Mouse (Mus musculus) CD8-positive naive resting alpha-beta T cell, adult 2 months (primary cell): ENCODE measurements around the gene Sema3g.
A peak's percentile ranks its signal among the peaks of the same experiment; 100 is the strongest.

Source experiments
- DNase-seq, 2 experiments: peaks; one replicate each; pipeline ENCODE4 v3.0.0; 2022; ENCODE audit warnings: low read depth in 2 of 2, low spot score in 2 of 2

Gene Sema3g

DNA sequence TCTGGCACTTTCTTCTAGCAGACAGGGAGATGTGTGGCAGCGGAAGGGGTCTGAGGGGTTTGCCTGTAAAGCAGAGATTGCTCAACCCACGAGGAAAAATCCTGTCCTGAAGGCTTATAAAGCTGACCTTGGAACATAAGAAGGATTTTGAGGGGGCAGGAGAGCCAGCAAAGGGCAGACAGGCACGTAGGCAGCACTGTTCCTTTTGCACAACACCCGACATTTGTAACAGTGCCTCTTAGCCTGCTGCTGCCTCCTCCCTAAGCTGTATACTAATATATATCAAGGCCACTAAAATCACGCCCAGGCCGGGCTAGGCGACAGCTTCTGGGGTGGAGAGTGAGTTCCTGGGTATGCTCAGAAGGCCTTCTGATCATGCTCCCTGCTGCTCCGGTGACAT, 12.8 kb downstream of the Sema3g start:
- no peak for DNase-seq

DNA sequence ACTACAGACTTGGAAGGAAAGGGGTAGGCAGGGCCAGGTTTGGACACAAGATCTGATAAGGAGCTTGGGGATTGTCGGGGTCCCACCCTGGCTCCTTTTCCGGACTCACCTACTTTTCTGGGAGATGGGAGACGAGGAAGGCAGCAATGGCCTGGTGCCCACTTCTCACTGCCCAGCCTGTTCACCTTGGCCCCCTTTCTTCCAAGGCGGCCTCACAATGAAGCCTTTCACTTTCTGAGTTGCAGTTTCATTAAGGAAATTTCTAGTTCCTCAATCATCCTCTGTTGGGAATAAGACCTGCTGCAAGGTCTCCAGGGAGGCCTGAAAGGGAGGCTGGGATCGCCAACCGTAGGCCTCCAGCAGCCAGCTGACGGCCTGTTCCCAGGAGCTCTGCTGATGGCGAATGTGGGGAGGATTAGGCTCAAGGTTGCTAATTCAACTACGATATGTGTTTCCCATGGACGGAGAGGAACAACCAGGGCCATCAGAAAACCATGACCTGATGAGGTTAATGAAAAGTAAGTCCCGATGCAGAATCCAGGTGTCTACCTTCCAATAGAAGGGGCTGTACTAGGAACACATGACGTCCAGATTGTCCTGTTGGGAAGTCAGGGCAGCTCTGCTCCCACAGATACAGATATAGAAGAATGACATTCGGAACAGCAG, 14.9 kb downstream of the Sema3g start:
- no peak for DNase-seq

DNA sequence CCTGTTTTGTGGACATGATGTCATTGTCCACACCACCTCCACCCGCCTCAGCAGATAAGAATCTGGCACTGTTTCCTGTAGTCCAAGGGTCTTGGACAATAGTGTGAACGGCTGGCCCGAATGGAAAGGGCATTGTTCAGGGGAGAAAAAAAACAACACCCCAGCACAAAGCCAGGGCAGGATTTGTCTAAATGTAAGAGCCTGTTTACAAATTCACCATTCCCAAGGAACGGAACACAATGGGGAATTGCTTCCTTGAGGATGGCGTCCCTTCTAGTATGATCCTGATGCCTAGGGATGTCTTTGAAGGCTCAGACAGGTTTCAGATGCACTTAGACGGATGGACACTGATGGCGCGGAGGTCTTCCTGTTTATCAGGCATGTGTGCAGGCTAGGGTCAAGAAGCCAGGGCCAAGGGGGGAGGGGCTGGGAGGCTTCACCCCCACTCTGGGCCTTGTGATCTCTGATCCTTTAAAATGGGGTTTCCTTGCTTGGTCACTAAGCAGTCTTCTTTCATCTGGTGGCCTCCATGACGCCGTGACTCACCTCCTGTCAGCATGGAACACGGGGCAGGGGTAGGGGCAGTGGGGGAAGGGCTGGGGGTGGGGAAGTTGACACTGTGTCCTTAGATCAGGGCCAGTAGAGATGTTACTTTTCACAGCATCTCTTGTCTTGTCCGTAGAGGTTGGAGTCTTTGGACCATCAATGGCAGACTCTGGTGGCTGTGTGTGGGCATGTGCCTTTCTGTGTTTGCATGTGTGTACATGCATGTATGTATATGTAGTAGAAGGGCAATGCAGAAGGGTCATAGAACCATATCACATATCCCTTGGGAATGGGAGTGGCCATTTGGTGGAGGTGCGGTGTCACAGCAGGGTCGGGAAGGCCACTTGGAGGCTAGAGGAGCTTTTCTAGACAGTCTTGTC, 15.7 kb downstream of the Sema3g start:
- no peak for DNase-seq

DNA sequence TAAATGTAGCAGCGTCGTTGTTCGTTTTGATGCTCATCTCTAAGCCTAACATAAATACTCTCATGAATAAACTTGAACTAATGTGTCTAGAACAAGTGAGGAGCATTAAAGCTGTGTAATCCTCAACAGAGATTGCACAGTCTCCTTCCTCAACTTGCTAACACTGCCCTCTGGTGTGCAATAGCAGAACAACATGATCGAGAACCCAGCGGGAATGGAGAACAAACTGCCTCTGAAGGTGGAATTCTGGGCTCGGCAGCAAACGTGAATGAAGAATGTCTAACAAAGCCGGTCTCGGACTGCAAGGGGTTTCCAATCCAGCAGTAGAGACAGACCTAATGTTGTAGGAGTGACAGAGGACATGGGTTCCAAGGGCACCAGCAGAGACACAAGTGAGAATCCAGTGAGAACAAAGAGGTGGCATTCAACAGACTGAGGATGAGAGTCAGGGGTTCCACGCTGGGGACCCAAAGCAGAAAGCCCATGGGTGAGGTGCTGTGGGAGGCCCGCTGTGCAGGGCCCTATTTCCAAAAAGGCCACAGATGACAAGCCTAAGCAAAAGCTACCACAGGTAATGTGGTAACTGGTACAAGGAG, 16.4 kb downstream of the Sema3g start:
- peak; percentile 42 to 72 for DNase-seq

DNA sequence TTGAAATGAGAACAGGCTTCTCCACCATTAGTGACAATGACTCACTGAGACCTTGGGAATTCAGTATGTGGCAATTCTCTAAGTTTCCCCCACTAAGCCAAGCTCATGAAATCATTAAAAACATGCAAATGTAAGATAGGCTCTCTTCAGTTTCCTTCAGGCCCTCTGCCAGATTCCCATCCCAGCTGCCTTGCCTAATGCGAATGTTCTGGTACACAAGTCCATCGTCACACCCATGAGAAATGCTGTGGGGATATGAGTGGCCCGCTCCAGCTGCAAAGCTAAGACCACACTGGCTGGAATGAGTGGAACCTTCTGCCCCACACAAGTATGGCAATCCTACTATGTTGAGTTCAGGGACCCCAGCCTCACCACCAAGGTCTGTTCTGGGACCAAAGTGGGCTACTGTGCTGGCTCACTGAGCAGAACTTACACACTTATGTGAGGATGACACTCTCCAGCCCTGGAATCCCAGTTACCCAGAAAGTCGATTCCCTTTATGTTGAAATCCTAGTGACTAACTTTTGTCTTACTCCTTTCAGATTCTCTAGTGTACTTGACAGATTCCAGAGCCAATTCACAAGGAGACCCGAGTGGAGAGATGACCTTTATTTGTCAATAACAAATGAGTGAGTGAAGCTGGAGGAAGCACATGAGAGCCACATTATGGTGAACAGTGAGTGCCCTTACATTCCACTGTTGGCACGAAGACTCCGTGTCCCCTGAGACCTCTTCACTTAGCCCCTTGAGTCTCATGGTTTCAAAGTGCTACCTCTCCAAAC, 19.6 kb downstream of the Sema3g start:
- no peak for DNase-seq

DNA sequence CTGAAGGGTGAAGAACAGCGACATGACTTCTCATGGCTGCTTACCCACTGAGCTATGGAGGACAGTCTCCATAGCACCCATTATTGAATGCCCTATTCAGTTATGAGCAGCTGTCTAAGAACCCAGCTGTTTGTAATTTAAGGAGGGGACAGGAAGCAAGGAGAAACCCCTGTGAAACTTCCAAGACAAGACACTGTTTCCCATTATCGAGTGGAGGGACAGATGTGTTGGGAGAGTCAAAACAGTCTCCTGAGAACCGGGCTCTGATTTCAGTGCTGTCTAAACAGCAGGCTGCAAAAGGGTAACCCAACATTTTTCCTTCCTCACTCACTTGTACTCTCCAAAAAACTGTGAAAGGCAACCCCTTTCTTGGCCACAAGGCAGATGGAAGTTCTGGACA, 22.9 kb downstream of the Sema3g start:
- DNase-seq: no peak

DNA sequence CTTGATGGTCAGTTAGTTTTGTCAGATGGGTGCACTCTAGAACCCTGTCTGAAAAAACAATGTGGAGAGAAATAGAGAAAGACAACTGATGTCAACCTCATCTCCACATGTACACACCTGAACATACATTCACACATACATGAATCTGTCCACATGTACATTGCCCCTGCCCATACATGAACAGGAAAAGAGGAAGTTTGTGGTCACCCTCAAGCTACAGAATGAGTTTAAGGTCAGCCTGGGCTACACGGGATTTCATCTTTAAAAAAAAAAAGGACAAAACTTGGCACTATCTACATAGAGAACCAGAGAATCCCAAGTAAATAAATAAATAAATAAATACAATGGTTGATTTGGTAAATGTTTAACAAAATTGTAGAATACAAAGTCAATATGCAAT, 27.1 kb downstream of the Sema3g start:
- DNase-seq: no peak

DNA sequence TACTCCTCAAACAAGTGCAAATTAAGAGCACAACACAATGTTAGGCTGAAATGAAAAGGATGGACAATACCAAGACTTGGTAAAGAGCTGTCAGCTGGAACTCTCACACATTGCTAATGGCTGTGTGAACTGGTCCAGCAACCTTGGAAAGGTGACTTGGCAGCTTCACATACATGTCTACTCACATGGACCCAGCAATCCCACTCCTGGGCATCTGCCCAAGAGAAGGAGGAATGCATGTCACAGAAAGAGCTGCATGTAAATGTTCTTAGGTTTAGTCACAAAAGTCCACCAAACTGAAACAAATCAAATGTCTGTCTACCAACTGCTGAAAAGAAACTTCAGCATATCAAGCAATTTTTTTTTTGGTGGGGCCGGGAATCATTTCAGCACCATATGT, 28.3 kb downstream of the Sema3g start:
- DNase-seq: no peak

DNA sequence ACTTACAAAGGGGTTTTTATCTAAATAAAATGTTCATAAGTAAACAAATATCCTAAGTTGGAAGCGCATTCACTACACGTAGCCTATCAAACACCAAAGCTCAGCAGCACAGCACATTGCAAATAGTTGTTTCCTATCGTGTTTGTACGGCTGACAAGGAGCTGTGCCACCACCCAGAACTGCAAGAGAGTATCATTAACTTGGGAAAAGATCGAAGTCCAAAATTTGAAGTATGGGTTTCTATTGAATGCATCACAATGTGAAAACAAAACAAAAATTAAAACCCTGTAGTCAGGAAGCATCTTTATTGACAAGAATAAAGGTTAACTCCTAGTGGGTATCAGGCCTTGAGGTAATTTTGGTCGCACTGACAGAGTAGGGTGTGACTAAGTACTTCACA, 30.7 kb downstream of the Sema3g start:
- no peak for DNase-seq

DNA sequence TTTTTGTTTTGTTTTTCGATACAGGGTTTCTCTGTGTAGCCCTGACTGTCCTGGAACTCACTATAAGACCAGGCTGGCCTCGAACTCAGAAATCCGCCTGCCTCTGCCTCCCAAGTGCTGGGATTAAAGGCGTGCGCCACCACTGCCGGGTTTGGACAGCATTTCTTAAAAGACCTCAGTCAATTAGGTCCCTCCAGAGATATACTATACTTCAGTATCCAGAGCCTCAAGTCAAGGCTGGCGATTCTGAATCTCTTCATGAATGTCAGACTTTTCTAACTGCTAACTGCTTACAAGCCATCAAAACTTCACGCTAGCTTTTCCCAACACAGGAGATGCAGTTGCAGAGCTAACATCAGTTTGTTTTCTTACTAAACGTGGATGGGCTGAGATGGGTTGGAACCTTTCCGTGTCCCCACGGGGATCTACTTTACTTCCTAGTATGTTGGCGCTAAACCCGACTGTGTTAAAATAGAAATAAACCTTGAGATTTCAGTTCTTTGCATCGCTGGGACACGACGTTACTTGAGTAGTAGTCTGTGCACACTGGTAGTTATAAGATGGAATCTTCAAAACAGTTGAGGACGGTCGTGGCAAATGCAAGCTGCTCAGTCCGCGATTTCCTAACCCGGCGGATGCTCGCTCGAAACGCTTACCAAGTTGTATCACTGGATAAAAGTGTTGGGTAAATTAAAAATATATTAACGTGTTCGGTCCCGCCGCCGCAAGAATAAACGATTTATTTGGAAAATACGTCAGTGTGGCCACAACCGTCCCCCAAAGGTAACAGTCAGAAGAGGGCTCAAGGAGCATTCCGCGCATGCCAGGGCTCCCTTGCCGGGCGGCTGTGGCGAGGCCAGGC, 32.8 kb downstream of the Sema3g start:
- DNase-seq: peak in 1 of 2 experiments; percentile 37

DNA sequence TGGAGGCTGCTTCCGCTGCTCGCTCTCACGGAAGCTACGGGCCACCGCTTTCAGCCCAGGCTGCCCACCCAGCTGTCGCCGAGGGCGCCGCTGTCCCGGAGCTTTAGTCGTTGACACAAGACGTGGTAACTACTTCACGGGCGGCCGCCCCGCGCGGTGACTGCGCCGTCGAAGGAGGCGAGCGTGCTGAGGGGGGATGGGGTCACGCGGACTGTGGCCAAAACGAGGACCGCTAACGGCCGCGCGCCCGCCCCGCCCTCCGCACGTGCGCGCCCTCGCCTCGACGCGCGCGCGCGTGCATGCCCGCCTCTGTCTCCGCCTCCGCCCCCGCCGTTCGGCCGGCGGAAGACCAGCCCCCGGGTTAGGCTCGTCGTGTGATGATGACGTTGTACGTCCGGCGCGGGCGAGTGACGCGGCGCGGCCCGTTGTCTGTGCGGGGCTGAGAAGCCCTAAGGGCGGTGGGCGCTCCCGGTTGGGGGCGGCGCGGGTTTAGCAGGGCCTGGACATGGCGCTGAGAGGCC, 33.5 kb downstream of the Sema3g start, which contains the start of the genes Phf7 and Bap1:
TSS of gene Phf7 (minus strand) at position 234 of the 521 bp plus-strand sequence.
TSS of gene Bap1 (plus strand) at position 367 of the 521 bp plus-strand sequence.
- DNase-seq: peak; percentile 94 to 97

DNA sequence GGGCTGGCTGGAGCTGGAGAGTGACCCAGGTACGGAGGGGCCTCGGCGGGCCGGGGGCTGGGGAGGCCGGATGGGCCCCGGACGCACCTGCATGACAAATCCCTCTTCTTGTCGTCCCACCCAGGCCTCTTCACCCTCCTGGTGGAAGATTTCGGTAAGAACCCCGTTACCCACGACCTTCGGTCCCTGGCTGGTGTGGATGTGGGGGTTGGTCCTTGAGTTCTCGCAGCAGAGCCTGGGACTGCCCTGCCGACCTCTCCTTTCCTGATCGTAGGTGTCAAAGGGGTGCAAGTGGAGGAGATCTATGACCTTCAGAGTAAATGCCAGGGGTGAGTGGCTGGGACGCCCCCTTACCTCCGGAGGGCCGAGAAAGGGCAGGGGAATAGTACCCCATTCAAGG, 34.0 kb downstream of the Sema3g start:
- DNase-seq: no peak

DNA sequence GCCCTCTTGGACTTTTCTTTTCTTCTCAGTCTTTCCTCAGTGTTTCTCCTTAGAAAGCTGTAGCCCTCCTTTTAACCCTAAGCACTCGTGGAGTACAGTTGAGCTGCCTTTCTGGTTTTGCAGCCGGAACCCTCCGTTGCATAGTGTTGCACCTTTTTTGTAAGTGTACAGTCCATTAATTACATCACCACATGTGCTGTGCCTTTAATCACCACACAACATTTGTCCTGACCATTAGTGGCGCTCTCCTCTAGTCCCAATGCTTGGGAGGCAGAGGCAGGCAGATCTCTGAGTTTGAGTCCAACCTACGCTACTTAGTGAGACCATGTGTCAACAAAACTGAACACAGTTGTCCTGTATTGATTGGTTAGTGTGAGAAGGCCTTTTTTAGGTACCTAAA, 34.4 kb downstream of the Sema3g start:
- DNase-seq: no peak

DNA sequence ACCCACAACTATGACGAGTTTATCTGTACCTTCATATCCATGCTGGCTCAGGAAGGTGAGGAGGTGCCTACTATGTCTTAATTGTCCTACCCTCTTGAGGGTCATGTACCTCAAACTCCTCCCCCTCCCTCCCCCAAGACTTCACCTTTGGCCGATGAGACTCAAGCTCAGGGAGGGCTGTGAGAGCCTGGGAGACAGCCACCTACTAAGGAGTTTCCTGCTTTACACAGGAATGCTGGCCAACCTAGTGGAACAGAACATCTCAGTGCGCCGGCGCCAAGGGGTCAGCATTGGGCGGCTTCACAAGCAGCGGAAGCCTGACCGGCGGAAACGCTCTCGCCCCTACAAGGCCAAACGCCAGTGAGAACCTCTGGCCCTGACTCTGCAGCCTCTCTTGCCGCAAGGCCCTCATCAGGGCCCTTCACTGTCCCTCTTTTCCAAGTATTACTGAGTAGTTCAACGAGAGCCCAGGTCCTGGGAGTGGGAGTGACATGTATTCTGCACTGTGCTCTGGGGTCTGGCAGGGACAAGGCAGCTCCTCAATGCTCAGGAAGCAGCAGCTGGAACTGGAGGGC, 40.9 kb downstream of the Sema3g start:
- no peak for DNase-seq

DNA sequence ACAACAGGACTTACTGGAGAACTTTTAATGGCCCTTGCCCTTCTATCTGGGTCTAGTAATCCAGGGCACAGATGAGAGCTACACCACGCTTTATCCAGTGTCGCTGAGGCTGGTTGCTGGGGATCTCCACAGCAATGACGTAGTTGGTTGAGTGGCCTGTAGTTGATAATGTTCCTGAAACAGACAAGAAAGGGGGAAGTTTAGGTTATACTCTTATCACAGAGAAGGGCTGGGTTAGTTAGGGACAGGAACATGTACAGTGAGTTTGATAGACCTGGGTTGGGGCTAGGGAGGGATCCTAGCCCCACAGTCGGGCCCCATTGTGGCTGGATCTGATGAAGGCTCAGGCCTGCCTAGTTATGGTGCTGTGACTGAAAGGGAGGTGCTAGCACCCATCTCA, 42.7 kb downstream of the Sema3g start:
- no peak for DNase-seq

DNA sequence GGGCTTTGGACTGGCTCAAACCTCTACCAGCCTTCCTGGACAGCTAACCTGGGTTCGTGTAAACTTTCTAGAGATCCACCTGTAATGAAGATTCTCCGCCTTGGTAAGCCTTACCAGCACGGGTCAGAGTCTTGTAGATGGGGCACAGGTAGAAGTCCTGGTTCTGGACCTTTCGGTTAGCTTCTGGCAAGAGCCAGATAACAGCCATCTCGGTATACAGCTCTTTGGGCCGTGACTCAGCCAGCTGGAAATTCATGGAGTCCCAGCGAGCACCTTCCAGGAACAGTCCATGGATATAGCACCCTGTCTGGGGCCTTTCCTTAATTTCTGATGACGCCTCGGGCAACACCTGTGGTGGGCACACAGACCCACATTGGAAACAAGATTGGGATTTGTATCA, 43.3 kb downstream of the Sema3g start:
- no peak for DNase-seq

DNA sequence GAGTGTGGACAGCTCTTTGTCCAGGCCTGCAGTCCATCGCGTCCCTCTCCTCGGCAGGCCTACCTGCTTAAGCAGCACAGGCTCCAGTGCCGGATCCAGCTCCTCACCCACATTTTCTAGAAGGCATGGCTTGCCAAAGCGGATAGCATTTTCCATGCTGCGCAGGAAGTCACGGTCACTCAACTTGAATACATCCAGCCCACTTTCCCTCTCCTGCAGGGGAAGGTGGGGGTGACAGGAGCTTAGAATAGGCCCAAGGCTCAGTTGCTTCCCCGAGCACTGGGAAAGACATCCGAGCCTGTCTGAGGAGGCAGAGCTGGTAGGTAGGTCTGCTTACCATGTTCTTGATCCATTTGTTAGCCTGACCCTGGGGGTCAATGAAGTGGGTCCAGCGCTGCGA, 50.0 kb downstream of the Sema3g start:
- no peak for DNase-seq

DNA sequence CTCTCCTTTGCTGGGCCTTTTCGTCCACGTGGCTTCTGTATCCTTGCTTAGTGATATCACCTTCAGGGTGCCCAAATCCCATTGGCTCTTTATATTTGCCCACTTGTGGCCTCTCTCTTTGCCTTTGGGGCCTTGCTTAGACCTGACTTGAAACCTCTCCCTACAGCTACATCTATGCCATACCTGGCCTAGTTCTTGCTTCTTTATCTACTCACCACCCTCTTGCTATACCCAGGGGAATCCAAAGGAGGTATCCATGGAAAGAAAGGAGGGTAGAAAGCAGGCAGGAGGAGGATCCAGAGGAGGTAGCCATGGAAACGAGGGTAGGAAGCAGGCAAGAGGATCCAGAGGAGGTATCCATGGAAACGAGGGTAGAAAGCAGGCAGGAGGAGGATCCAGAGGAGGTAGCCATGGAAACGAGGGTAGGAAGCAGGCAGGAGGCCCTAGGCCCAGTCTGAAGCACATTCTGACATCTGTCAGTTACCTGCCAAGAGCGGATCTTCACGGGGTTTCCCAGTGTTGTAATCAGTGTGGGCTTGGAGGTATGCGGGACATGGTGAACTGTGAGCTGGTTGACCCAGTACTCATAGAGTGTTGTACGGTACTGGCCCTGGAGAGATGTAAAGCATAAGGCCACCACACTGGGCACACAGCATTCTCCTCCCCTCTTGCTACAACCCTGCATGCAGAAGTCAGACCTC, 50.8 kb downstream of the Sema3g start:
- no peak for DNase-seq

DNA sequence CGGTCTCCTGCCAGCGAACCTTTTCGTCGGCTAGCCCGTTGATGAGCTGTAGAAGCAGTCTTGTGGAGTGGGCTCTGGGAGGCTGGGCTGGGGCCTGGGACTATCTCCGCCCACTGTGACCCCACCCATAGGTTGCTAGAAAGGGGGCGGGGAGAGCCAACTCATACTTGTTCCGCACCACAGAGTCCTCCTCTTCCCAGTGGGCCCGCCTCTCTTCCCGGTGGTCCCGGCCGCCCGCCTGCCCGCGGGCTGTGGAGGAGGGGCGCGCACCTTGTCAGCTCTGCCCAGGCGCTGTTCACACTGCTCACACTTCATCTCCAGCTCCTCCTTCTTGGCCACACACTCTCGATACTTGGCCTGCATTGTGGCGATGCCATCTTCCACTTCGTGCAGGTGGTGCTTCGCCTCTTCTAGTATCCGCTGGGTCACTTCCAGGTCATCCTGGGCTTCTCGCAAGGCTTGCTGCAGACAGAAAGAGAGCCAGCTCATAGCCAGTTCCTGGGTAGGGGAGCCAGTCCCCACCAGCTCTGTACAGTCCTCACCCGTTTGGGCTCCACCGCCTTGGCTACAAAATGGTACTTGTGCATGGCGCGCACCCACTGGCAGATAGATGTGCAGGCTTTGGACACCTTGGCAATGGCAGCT, 51.9 kb downstream of the Sema3g start:
- no peak for DNase-seq
